8 mouse cellular contexts compared by ENCODE assay signal in genomic region chr10:62650881-62651810, GRCm38 (mm10). TPM values are rescaled to one million over a fixed set of nuclear protein-coding genes. Genes with fewer than 3 reads are reported as not detected.
DNase-seq lines count a peak whose midpoint lies in the region; ATAC-seq and TF ChIP-seq lines count a peak whose summit lies in the region.

Ddx50 (minus strand) TSS chr10:62651218.

- peak within 1 kb of the TSS; percentile 77 for H3K4me3 ChIP-seq in heart, embryonic 12.5 days
- peak within 1 kb of the TSS; percentile 98 for H3K4me3 ChIP-seq in kidney, postnatal 0 days (replicated peaks; ENCODE audit: low read depth, low read length)
- H3K4me3 ChIP-seq in liver, embryonic 11.5 days (ENCODE audit: low read depth, low read length) = peak within 1 kb of the TSS; percentile 96
- peak within 1 kb of the TSS; percentile 93 for H3K4me3 ChIP-seq in stomach, embryonic 14.5 days (ENCODE audit: low read depth, low read length)

- DNase-seq in CD4-positive helper T cell, adult 2 months (ENCODE audit: low read depth, low spot score) = peak; percentile 98
- peak; percentile 99 for DNase-seq in brain, embryonic 18.5 days (ENCODE audit: low read depth, low spot score)
- DNase-seq in kidney, postnatal 0 days (ENCODE audit: low spot score) = peak; percentile 99
- DNase-seq in liver, embryonic 11.5 days (ENCODE audit: low spot score) = peak; percentile 99
- DNase-seq in naive thymus-derived CD4-positive, alpha-beta T cell, adult 2 months (ENCODE audit: low read depth) = peak; percentile 98

- H3K36me3 ChIP-seq in heart, embryonic 12.5 days = peaks cover 13% of the 10 kb centered on the region
- no peaks in the 10 kb centered on the region for H3K36me3 ChIP-seq in kidney, postnatal 0 days (ENCODE audit: insufficient read depth, low read length)
- H3K36me3 ChIP-seq in liver, embryonic 11.5 days (ENCODE audit: control insufficient read depth, insufficient read depth, low read length) = peaks cover 7% of the 10 kb centered on the region
- peaks cover 7% of the 10 kb centered on the region for H3K36me3 ChIP-seq in stomach, embryonic 14.5 days (ENCODE audit: control insufficient read depth, insufficient read depth, low read length)

- H3K4me2 ChIP-seq in heart, embryonic 12.5 days = peak within 1 kb of the TSS; percentile 85
- peak within 1 kb of the TSS; percentile 84 for H3K4me2 ChIP-seq in kidney, postnatal 0 days (ENCODE audit: low read length)
- peak within 1 kb of the TSS; percentile 69 for H3K4me2 ChIP-seq in liver, embryonic 11.5 days
- H3K4me2 ChIP-seq in stomach, embryonic 14.5 days (replicated peaks; ENCODE audit: low read depth, low read length) = peak within 1 kb of the TSS; percentile 71

- H3K4me1 ChIP-seq in heart, embryonic 12.5 days (replicated peaks) = peaks cover 8% of the 10 kb centered on the region
- 0 out of 2 replicates have a peak, but pooled peaks cover 6% of the 10 kb centered on the region for H3K4me1 ChIP-seq in kidney, postnatal 0 days (replicated peaks; ENCODE audit: insufficient read depth, low read length)
- peaks cover 13% of the 10 kb centered on the region for H3K4me1 ChIP-seq in liver, embryonic 11.5 days (replicated peaks; ENCODE audit: control insufficient read depth, insufficient read depth, low read length)
- H3K4me1 ChIP-seq in stomach, embryonic 14.5 days (ENCODE audit: control insufficient read depth, insufficient read depth, low read length) = peaks cover 2% of the 10 kb centered on the region

- under 1% methylated on average over 89 of the region's 89 CpGs for WGBS in heart, embryonic 12.5 days
- WGBS in kidney, postnatal 0 days = under 1% methylated on average over 85 of the region's 89 CpGs
- under 1% methylated on average over 89 of the region's 89 CpGs for WGBS in liver, embryonic 11.5 days
- WGBS in stomach, embryonic 14.5 days = under 1% methylated on average over 83 of the region's 89 CpGs

- peak within 1 kb of the TSS; percentile 94 for H3K27ac ChIP-seq in heart, embryonic 12.5 days (ENCODE audit: poor library complexity, severe bottlenecking)
- H3K27ac ChIP-seq in kidney, postnatal 0 days = peak within 1 kb of the TSS; percentile 95
- peak within 1 kb of the TSS; percentile 88 for H3K27ac ChIP-seq in liver, embryonic 11.5 days (ENCODE audit: low read depth, low read length)
- peak within 1 kb of the TSS; percentile 92 for H3K27ac ChIP-seq in stomach, embryonic 14.5 days (ENCODE audit: low read length)

- peak within 1 kb of the TSS; percentile 91 for H3K9ac ChIP-seq in heart, embryonic 12.5 days
- H3K9ac ChIP-seq in kidney, postnatal 0 days (ENCODE audit: low read depth, low read length) = peak within 1 kb of the TSS; percentile 93
- H3K9ac ChIP-seq in liver, embryonic 11.5 days (ENCODE audit: low read depth, low read length) = peak within 1 kb of the TSS; percentile 87
- peak within 1 kb of the TSS; percentile 80 for H3K9ac ChIP-seq in stomach, embryonic 14.5 days (replicated peaks; ENCODE audit: low read depth, low read length)

- H3K27me3 ChIP-seq in heart, embryonic 12.5 days (replicated peaks) = no peaks in the 10 kb centered on the region
- H3K27me3 ChIP-seq in kidney, postnatal 0 days (ENCODE audit: insufficient read depth, low read length) = no peaks in the 10 kb centered on the region
- H3K27me3 ChIP-seq in liver, embryonic 11.5 days (replicated peaks; ENCODE audit: control insufficient read depth, insufficient read depth, low read length) = no peaks in the 10 kb centered on the region
- no peaks in the 10 kb centered on the region for H3K27me3 ChIP-seq in stomach, embryonic 14.5 days (ENCODE audit: control insufficient read depth, insufficient read depth, low read length)

- TF ChIP-seq CTCF in kidney, postnatal 0 days (IDR thresholded peaks at IDR 0.05; ENCODE audit: low read depth) = no peak

- no peaks in the 10 kb centered on the region for H3K9me3 ChIP-seq in heart, embryonic 12.5 days (replicated peaks)
- H3K9me3 ChIP-seq in kidney, postnatal 0 days (replicated peaks; ENCODE audit: low read length) = no peaks in the 10 kb centered on the region
- H3K9me3 ChIP-seq in liver, embryonic 11.5 days (ENCODE audit: control insufficient read depth, low read length) = no peaks in the 10 kb centered on the region
- H3K9me3 ChIP-seq in stomach, embryonic 14.5 days (ENCODE audit: control insufficient read depth, low read depth, low read length) = no peaks in the 10 kb centered on the region

- ATAC-seq in erythroid progenitor cell, adult 5-6 weeks (replicated peaks; ENCODE audit: low FRiP score, poor library complexity, severe bottlenecking) = peak; percentile 90
- ATAC-seq in heart, embryonic 12.5 days (ENCODE audit: insufficient number of reproducible peaks, low FRiP score) = peak; percentile 98
- ATAC-seq in kidney, postnatal 0 days (replicated peaks; ENCODE audit: low FRiP score, low read depth) = peak; percentile 100
- ATAC-seq in liver, embryonic 11.5 days (replicated peaks; ENCODE audit: low FRiP score) = peak; percentile 98
- peak; percentile 100 for ATAC-seq in stomach, embryonic 14.5 days (ENCODE audit: insufficient number of reproducible peaks, insufficient read depth, low FRiP score, low read depth)

RNA-seq across cellular contexts. Expression of gene Ddx50, which starts in this region (rescaled TPM):
- total RNA-seq in erythroid progenitor cell, adult 5-6 weeks (2015; ENCODE audit: low replicate concordance) = 35.6 and 51.9 TPM in 2 replicates
- total RNA-seq in erythroid progenitor cell, adult 5-6 weeks (2017; ENCODE audit: low replicate concordance) = 21.7 and 36.5 TPM in 2 replicates
- polyA plus RNA-seq in heart, embryonic 12.5 days (2016; fragmentation: Nextera tagmentation; extraction: Ambion mirVana) = 112 and 118 TPM in 2 replicates
- polyA plus RNA-seq in kidney, postnatal 0 days (2015; fragmentation: Nextera tagmentation; extraction: Ambion mirVana) = 107 and 109 TPM in 2 replicates
- 89.8 and 90.1 TPM in 2 replicates for polyA plus RNA-seq in liver, embryonic 11.5 days (2014; fragmentation: Nextera tagmentation; extraction: Ambion mirVana)
- polyA plus RNA-seq in stomach, embryonic 14.5 days (2014; fragmentation: Nextera tagmentation; extraction: Ambion mirVana) = 147 and 148 TPM in 2 replicates

Comparison
In these comparisons a context has a peak if more than half of its experiments do, and no peak if none do; other contexts are left out.
1. Peak in every context shown above with its lines: DNase-seq, ATAC-seq, H3K4me3 ChIP-seq and H3K27ac ChIP-seq.